Mouse (Mus musculus) E14TG2a.4 (cell line): ENCODE results near the gene Cox20.

Source experiments
- CTCF ChIP-seq: conservative IDR thresholded peaks from 2 replicates; pipeline ENCODE4 v1.5.1; 2014; ENCODE audit warnings: low read length
- NANOG ChIP-seq: IDR thresholded peaks from 2 replicates; pipeline ENCODE4 v1.6.1; 2014; ENCODE audit warnings: borderline replicate concordance, low read length, mixed read lengths
- POU5F1 ChIP-seq: IDR thresholded peaks from 2 replicates; pipeline ENCODE4 v1.6.1; 2014; ENCODE audit warnings: low read length, borderline replicate concordance

GRCm38 (mm10) chr1:178365171-178365570 is 46.2 kb downstream of the Cox20 start:
- TF ChIP-seq CTCF (no peak), NANOG (no peak), POU5F1 (no peak)
